Mouse (Mus musculus) urinary bladder, adult 2 months (tissue): ENCODE measurements around the gene Sele. TPM values are rescaled to one million over a fixed set of nuclear protein-coding genes. Genes with fewer than 3 reads are reported as not detected.

Experiments used
- DNase-seq: peaks from one replicate; pipeline ENCODE4 v3.0.0; 2022; ENCODE audit warnings: low spot score
- polyA plus RNA-seq: library from polyadenylated mRNA; depleted of rRNA; stranded (reverse); fragments of >200 nt; gene quantifications from 2 replicates; pipeline ENCODE4 v1.2.3, GENCODE M21; 2012; rRNA removed

The Sele gene
- polyA plus RNA-seq, 1 experiment: 18.0 TPM

DNA sequence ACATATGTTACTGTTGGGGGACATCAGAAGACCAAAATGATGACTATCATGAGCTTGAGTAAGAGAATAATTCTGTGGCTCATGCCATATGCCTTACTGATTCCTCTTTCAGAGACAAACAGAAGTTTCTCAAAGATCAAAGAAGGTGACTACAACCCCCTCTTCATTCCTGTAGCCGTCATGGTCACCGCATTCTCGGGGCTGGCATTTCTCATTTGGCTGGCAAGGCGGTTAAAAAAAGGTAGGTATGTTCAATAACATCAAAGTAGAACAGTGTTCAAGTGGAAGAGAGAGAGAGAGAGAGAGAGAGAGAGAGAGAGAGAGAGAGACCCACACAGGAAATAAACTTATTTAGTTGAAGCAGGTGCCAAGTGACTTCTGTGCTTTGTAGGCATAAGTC, 24.0 kb downstream of the Sele start:
- no peak for DNase-seq

GRCm38 (mm10) chr1:164073091-164073490, 25.1 kb downstream of the Sele start:
- DNase-seq: no peak

GRCm38 (mm10) chr1:164073803-164074202, 25.8 kb downstream of the Sele start:
- no peak for DNase-seq

DNA sequence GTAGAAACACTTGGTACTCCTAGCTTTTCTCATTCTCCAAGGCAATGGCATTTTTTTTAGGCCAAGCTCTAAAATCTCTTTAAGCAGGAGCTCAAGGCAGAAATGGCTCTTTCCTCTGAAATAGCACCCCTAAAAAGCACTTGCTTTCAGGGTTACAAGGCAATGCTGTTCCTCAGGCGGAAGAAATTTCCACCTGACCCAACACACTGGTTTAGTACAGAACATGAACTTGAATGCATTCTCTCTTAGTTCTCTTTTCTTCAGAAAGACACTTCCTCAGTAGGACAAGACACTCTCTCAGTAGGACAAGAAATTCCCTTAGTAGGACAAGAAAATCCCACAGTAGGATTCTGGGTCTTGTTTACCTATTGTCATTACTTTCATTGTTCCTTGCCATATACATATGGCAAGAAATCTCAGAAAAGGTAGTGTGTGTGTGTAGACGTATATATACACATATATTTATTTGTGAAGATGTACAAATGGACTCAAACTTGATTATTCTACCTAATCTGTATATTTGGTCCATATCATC, 26.6 kb downstream of the Sele start:
- no peak for DNase-seq

DNA sequence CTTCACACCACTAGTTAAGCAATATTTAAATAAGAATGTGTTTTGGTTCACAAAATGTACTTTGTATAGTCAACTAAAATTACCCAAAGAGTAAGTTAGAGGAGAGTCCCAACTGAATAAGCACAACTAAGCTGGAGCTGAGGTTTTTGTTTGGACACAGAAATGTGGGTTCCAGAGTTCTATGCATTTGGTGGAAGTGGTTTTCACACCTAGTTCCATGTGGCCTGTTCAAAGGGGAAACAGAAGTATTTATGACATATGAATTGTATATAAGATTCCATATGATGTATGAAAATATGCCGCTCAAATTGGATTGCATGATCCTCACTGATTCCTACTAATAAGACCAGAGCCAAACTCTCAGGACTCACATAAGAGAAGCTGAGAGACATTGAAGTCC, 27.4 kb downstream of the Sele start:
- DNase-seq: no peak

- DNase-seq: no peak
Measured at GRCm38 (mm10) chr1:164076441-164076840, 28.4 kb downstream of the Sele start.

GRCm38 (mm10) chr1:164077031-164077430, 29.0 kb downstream of the Sele start:
- no peak for DNase-seq

DNA sequence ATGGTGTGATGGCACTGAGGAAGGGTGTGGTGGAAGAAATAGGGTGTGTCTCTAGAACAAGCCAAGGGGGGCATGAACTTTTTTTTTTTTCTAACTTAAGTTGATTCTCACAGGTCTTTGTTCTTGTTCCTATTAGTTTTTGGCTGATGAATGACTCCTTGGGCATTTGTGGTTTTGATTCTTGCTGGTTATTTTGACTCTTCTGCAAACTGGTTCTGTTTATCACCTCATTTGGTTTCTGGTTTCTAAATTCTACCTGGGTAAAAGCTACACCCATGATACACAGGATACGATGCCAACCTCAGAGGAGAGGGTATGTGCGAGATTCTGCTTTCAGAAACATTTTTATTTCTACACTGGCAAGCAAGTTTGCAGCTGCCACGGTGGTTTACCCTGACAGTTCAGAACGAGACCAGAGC, 30.3 kb downstream of the Sele start:
- no peak for DNase-seq

DNA sequence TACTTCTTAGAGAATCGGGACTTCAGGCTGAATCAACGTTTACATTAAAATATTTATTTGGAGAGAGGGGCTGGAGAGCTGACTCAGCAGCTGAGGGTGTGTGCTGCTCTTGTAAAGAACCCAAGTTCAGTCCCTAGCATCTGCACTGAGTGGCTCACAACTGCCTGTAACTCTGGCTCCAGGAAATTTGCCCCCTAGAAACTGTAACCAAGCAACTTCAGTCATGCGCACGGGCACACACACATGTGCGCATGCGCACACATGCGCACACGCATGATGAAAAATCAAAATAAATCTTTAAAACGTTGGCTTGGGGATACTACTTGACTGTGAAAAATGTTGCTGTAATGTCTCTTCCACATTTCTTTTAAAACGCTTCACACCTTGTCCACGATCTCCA, 31.1 kb downstream of the Sele start:
- DNase-seq: no peak

- no peak for DNase-seq
Measured at GRCm38 (mm10) chr1:164083046-164083445, 35.0 kb downstream of the Sele start.

DNA sequence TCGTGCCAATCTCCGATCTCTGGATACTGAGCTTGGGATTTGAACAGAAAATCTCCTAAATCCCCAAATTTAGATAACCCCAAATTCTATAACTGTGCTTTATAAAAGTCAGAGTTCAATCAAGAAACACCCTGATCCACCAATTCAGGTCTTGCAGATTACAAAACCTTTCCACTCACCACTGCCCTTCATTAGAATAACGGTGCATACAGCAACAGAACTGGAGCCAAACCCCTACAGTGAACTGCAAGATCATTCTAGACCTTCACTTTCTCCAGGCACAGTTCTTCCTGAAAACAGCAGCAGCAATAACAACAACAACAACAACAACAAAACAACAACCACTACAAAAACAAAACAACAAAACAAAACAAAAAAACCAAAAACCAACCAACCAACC, 38.8 kb downstream of the Sele start:
- no peak for DNase-seq

GRCm38 (mm10) chr1:164087872-164088271, 39.8 kb downstream of the Sele start:
- no peak for DNase-seq

DNA sequence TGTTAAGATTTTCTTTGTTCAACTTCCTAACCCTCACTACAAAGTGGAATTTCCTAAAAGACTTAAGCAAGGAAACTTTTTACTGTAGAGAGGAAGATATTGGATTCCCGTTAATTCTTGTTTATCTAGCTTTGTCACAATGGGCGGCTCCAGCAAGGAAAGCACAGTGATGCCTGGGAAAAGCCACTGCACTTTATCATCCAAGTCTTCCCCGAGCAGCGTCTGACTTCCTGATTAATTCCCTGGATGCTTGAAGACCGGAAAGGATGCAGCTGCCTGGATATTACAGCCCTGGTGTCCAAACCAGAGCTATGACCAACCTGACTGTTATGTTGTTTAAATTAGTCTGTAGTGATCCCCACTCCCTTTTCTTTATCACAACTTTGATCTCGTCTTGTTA, 48.7 kb downstream of the Sele start:
- no peak for DNase-seq

- DNase-seq: no peak
Measured at GRCm38 (mm10) chr1:164097911-164098310, 49.9 kb downstream of the Sele start.

- no peak for DNase-seq
Measured at GRCm38 (mm10) chr1:164098372-164098771, 50.3 kb downstream of the Sele start.

Other genes with a start within 250 kb of the Sele start
- gene Scyl3, start 119.1 kb upstream of the Sele start, polyA plus RNA-seq: 16.1 and 16.7 TPM in 2 replicates
- gene BC055324, start 53.4 kb upstream of the Sele start, polyA plus RNA-seq: 1.1 and 1.6 TPM in 2 replicates
- 5.5 and 5.9 TPM in 2 replicates for gene Mettl18, start 53.3 kb upstream of the Sele start, polyA plus RNA-seq
- gene Sell, start 13.7 kb downstream of the Sele start, polyA plus RNA-seq: 1.2 and 1.9 TPM in 2 replicates
- 5.5 and 6.8 TPM in 2 replicates for gene Selp, start 67.0 kb downstream of the Sele start, polyA plus RNA-seq
- 0.19 and 0.34 TPM in 2 replicates for gene F5, start 103.6 kb downstream of the Sele start, polyA plus RNA-seq
- 9.3 and 9.5 TPM in 2 replicates for gene Slc19a2, start 200.8 kb downstream of the Sele start, polyA plus RNA-seq
- 10.8 and 13.9 TPM in 2 replicates for gene Ccdc181, start 227.4 kb downstream of the Sele start, polyA plus RNA-seq